Mouse (Mus musculus) embryonic fibroblast, embryonic 13.5 days (primary cell): ENCODE data around the gene Llgl2.

Source experiments
- CTCF ChIP-seq: IDR thresholded peaks from 2 replicates; pipeline ENCODE4 v1.5.1; 2011; ENCODE audit warnings: mild to moderate bottlenecking, control low read depth, low read length, moderate library complexity, borderline replicate concordance; ENCODE audit not compliant: insufficient read depth
- POLR2A ChIP-seq: IDR thresholded peaks from 2 replicates; pipeline ENCODE4 v1.6.1; 2011; ENCODE audit warnings: low read depth, mild to moderate bottlenecking, control low read depth, low read length, moderate library complexity

- TF ChIP-seq CTCF: no peak
- TF ChIP-seq POLR2A: no peak
Measured at GRCm38 (mm10) chr11:115900561-115901337, 76.9 kb downstream of the Llgl2 start.
